Mouse (Mus musculus) embryonic facial prominence, embryonic 13.5 days (tissue): ENCODE data around the gene Rit1. TPM values are rescaled to one million over a fixed set of nuclear protein-coding genes. Genes with fewer than 3 reads are reported as not detected.
A peak's percentile ranks its signal among the peaks of the same experiment; 100 is the strongest.
"Not testable (repeated sequence)": the region's sequence is repeated elsewhere in the genome, so short reads cannot be mapped to it uniquely, and the experiment has no call there.

Experiments
- ATAC-seq: fragments of 200-750 bp; cut with Nextera tagmentation; 2 replicates; pipeline ENCODE4 v1.8.0; 2017; ENCODE audit warnings: low read depth; ENCODE audit not compliant: insufficient number of reproducible peaks, insufficient read depth, low FRiP score, low TSS enrichment
- H3K27ac ChIP-seq: fragments of 300-500 bp; sonication (generic); 2 replicates; pipeline ENCODE4 v1.5.1; 2015; ENCODE audit warnings: moderate library complexity, mild to moderate bottlenecking, inconsistent platforms
- H3K27me3 ChIP-seq: fragments of 300-500 bp; sonication (generic); 2 replicates; pipeline ENCODE4 v1.6.1; 2015; ENCODE audit warnings: mild to moderate bottlenecking, inconsistent platforms
- H3K36me3 ChIP-seq: fragments of 300-500 bp; sonication (generic); 2 replicates; pipeline ENCODE4 v1.6.1; 2015; ENCODE audit warnings: mild to moderate bottlenecking, inconsistent platforms
- H3K4me1 ChIP-seq: fragments of 300-500 bp; sonication (generic); 2 replicates; pipeline ENCODE4 v1.6.1; 2015; ENCODE audit warnings: inconsistent platforms
- H3K4me2 ChIP-seq: fragments of 300-500 bp; sonication (generic); 2 replicates; pipeline ENCODE4 v1.6.1; 2015; ENCODE audit warnings: moderate library complexity, mild to moderate bottlenecking, inconsistent platforms
- H3K4me3 ChIP-seq: fragments of 300-500 bp; sonication (generic); 2 replicates; pipeline ENCODE4 v1.5.1; 2015; ENCODE audit warnings: mild to moderate bottlenecking, inconsistent platforms
- H3K9ac ChIP-seq: fragments of 300-500 bp; sonication (generic); 2 replicates; pipeline ENCODE4 v1.6.1; 2015; ENCODE audit warnings: mild to moderate bottlenecking, inconsistent platforms
- H3K9me3 ChIP-seq: fragments of 300-500 bp; sonication (generic); 2 replicates; pipeline ENCODE4 v1.6.1; 2016; ENCODE audit warnings: inconsistent platforms
- WGBS: fragments of 180-500 bp; shearing (Covaris S2); methylation state at CpG from one replicate; pipeline ENCODE4 v1.1.7; 2015; ENCODE audit warnings: mixed read lengths; 5-methylcytosine and 5-hydroxymethylcytosine counted together
- polyA plus RNA-seq: library from polyadenylated mRNA; unstranded; fragments of >200 nt; fragmentation: Nextera tagmentation; extraction: Ambion mirVana; gene quantifications from 2 replicates; pipeline ENCODE4 v1.2.1, GENCODE M21; 2015

The Rit1 gene
- polyA plus RNA-seq, 1 experiment from 2014 or later, result 54.4 TPM

DNA sequence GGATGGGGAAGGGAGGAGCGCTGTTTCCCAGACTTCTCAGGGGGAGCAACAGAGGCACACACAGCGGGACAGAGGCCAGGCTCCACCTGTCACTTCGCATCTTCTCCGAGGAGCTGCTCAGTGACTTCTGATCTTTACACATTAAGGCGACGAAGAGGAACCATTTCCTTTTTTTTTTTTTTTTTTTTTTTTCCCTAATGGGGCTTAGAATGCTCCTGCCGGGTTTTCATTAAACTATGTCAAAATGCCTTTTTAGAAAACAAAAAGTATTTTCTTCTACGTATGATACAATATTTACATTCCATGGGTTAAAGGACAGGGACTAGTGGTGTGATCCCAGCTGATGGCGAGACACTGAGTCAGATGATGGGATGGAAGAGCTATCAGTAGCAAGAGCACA, 28.9 kb downstream of the Rit1 start:
- H3K36me3 ChIP-seq, result peaks cover 42% of the 10 kb centered on the region
- 92% methylated on average over 9 of the region's 9 CpGs for WGBS
- no peak overlapping the region for H3K27ac ChIP-seq
- H3K4me3 ChIP-seq, result no peak overlapping the region
- no peaks in the 10 kb centered on the region for H3K4me1 ChIP-seq
- no peak overlapping the region for H3K4me2 ChIP-seq
- H3K9me3 ChIP-seq, result peaks cover 21% of the 10 kb centered on the region
- ATAC-seq, result no peak
- H3K9ac ChIP-seq, result no peak overlapping the region
- H3K27me3 ChIP-seq, result no peaks in the 10 kb centered on the region

DNA sequence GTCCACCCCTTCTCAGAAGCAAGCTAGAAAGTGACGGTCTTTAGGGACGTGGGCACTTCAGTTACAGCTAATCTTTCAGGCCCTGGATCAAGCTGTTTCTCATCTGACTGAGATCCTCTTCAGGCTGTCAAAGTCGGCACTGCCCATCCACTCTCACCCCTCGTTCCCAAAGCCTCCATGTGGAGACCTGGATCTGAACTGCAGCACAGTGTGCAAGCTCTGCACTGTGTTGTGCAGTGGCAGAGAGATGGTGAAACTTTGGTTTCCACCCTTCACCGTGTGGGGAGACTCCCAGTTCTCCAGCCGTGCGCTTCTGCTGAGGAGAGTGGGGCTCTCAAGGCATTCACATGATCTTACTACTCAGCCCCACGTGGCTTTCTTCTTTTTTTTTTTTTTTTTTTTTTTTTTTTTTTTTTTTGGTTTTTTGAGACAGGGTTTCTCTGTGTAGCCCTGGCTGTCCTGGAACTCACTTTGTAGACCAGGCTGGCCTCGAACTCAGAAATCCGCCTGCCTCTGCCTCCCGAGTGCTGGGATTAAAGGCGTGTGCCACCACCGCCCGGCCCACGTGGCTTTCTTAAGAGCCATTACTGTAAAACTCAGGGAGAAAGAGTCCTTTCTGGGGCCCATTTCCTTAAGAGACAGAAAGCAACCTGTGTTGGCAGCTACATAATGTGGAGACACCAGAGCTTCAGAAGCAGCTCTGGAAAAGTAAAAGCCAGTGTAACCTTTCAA, 29.7 kb downstream of the Rit1 start:
- Histone ChIP-seq H3K36me3 (peaks cover 47% of the 10 kb centered on the region), H3K9me3 (peaks cover 21% of the 10 kb centered on the region), H3K9ac (no peak overlapping the region), H3K27ac (no peak overlapping the region), H3K4me2 (no peak overlapping the region), H3K27me3 (no peaks in the 10 kb centered on the region), H3K4me1 (no peaks in the 10 kb centered on the region), H3K4me3 (no peak overlapping the region)
- WGBS, result 93% methylated on average over 14 of the region's 15 CpGs
- no peak for ATAC-seq

DNA sequence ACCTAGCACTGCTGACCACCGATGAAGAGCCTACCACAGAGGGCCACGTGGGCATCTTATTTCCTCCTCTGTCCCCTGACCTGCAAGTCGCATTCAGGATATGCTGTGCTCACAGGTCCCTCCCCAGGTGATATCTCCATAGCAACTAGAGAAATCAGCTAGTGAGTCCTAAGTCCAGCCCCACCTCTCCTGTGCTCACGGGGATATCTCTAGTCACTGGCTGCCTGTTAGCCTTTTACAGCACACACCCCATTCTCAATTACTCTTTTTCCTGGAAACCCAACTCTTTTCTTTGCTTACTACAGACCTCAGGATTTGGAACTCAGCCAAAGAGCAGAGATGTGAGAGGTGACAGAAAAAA, 30.2 kb downstream of the Rit1 start:
- WGBS, result 86% methylated on average over 4 of the region's 4 CpGs
- no peak overlapping the region for H3K27ac ChIP-seq
- no peaks in the 10 kb centered on the region for H3K4me1 ChIP-seq
- H3K9me3 ChIP-seq, result peaks cover 21% of the 10 kb centered on the region
- no peaks in the 10 kb centered on the region for H3K27me3 ChIP-seq
- no peak overlapping the region for H3K9ac ChIP-seq
- peaks cover 52% of the 10 kb centered on the region for H3K36me3 ChIP-seq
- H3K4me3 ChIP-seq, result no peak overlapping the region
- H3K4me2 ChIP-seq, result no peak overlapping the region
- ATAC-seq, result no peak

DNA sequence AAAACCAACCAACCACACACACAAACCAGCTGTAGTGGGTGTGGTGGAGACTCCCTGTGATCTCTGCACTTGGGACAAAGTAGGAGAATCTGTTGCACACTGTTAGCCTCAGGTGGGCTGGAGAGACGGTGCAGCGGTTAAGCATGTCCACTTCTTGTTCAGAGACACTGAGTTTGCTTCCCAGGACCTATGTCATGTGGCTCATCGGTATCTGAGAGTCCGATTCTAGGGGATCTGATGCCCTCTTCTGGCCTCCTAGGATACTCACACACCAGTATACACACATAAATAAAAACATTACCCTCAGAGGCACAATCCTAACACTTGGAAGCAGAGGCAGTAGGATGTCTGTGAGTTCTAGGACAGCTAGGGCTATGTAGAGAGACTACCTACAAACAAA, 37.6 kb downstream of the Rit1 start:
- H3K4me2 ChIP-seq, result no peak overlapping the region
- H3K9ac ChIP-seq, result no peak overlapping the region
- peaks cover 6% of the 10 kb centered on the region; the same call in 1 of the 2 replicates for H3K4me1 ChIP-seq
- peaks cover 19% of the 10 kb centered on the region for H3K36me3 ChIP-seq
- no peak for ATAC-seq
- WGBS, result 69% methylated on average over 4 of the region's 4 CpGs
- no peaks in the 10 kb centered on the region for H3K27me3 ChIP-seq
- no peaks in the 10 kb centered on the region for H3K9me3 ChIP-seq
- no peak overlapping the region for H3K27ac ChIP-seq
- H3K4me3 ChIP-seq, result no peak overlapping the region

DNA sequence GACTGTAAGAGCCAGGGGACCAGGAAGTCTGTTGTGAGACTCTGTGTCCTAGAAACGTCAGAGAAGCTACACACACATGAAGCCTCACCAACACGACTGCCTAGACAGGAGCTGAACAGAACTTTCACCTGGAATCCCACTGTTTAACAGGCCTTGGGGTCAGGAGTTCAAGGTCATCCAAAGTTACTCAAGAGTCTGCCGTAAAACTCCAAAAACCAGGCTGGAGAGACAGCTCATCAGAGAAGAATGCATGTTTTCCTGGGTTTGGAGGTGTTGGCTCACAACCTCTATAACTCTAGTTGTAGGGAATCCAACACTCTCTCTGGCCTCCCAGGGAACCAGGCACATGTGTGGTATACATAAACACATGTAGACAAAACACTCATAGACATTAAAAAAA, 38.9 kb downstream of the Rit1 start:
- no peak overlapping the region for H3K4me3 ChIP-seq
- ATAC-seq, result no peak
- H3K9me3 ChIP-seq, result no peaks in the 10 kb centered on the region
- 66% methylated on average over 3 of the region's 3 CpGs for WGBS
- H3K27me3 ChIP-seq, result no peaks in the 10 kb centered on the region
- no peak overlapping the region for H3K9ac ChIP-seq
- peaks cover 17% of the 10 kb centered on the region for H3K36me3 ChIP-seq
- H3K4me2 ChIP-seq, result no peak overlapping the region
- peaks cover 6% of the 10 kb centered on the region; the same call in 1 of the 2 replicates for H3K4me1 ChIP-seq
- H3K27ac ChIP-seq, result no peak overlapping the region

DNA sequence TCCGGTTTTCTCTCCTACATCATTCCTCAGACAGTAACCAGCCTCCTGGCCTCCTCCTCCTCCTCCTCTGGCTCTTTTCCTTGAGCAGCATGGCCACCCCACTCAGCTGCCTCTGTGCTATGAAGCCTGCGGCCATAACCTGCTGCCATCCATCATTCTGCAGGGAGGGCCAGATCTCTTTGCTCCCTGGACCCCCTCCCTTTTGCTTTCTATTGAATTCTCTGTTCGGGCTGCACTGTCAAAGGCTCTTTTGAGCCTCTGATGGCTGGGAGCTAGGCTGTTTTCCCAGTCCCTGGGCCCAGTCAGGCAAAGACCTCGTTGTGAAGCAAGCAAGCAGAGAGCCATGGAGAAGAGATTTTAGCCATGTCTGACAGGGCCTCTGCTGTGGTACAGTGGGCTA, 39.6 kb downstream of the Rit1 start:
- Histone ChIP-seq H3K27ac (no peak overlapping the region), H3K4me2 (no peak overlapping the region), H3K9me3 (no peaks in the 10 kb centered on the region), H3K9ac (no peak overlapping the region), H3K36me3 (peaks cover 16% of the 10 kb centered on the region), H3K27me3 (no peaks in the 10 kb centered on the region), H3K4me1 (peaks cover 6% of the 10 kb centered on the region; the same call in 1 of the 2 replicates), H3K4me3 (no peak overlapping the region)
- ATAC-seq, result no peak
- 55% methylated on average over 4 of the region's 4 CpGs for WGBS

DNA sequence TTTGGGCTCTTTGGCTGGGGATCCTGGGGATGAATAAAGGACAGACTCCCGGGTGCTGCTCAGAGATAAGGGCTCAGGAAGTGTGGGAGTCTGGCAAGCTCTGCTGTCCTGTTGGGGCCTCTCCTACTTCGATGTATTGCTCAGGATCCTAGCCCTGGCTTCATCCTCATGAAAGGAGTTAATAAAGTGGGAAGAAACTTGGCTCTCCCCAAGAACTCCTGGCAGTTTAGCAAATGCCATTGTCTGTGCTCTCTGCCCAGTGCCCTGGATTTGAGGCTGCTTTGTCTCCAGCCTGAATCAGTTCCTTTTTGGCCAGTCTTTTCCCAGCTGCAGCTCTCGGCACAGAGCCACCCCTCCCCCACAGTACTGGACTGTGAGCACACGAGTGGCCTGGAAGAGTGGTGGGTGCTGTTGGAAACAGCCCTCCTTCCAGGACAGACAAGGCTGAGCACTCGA, 41.4 kb downstream of the Rit1 start:
- 24% methylated on average over 5 of the region's 5 CpGs for WGBS
- H3K36me3 ChIP-seq, result peaks cover 19% of the 10 kb centered on the region
- no peak for ATAC-seq

DNA sequence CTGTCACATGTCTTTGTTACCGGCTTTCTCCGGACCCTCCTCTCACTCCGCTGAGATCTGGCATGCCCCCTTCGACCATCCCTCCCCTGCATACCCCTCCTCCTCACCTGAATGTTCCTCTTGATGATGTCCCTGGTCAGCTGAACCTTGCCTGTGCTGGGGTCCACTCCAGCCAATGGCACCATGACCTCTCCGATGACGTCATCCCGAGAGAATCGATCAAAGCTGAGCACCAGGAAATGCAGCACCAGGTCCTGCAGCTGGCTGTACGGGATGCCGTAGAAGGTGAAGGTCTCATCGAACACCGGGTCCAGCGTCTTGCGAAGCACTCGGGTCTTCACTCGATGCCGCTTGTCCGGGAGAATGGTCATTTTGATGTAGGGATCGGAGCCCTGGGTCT, 45.0 kb downstream of the Rit1 start:
- Histone ChIP-seq H3K27me3 (no peaks in the 10 kb centered on the region), H3K4me2 (no peak overlapping the region), H3K9ac (no peak overlapping the region), H3K4me3 (no peak overlapping the region), H3K27ac (no peak overlapping the region), H3K9me3 (no peaks in the 10 kb centered on the region), H3K36me3 (peaks cover 19% of the 10 kb centered on the region), H3K4me1 (peaks cover 6% of the 10 kb centered on the region; the same call in 1 of the 2 replicates)
- 94% methylated on average over 19 of the region's 19 CpGs for WGBS
- ATAC-seq, result no peak

More for the DNA sequence above, 41.4 kb downstream of the Rit1 start:
- Histone ChIP-seq H3K27ac (peak overlapping the region; percentile 48), H3K4me1 (peaks cover 6% of the 10 kb centered on the region; the same call in 1 of the 2 replicates), H3K4me2 (no peak overlapping the region), H3K9ac (peak overlapping the region; percentile 32; the same call in 1 of the 2 replicates), H3K27me3 (no peaks in the 10 kb centered on the region), H3K4me3 (no peak overlapping the region), H3K9me3 (no peaks in the 10 kb centered on the region)

DNA sequence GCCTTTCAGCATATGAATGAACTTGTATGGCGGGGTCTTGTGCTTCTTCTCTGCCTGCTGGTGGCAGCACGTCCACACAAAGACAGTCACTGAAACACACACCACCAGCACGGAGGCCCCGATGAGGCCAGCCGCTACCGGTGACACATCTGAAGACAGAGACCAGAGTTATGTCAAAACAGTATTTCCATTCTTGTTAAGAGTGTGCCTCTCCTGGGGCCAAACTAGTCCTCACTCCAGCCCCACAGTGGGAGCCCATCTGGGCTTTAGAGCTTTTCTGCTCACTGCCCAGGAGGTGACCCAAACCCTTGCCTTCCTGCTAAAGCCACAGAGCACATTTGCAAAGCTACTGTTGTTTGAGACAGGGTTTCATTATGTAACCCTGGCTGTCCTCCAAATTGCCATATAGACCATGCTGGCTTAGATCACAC, 45.8 kb downstream of the Rit1 start:
- WGBS, result 57% methylated on average over 6 of the region's 6 CpGs

DNA sequence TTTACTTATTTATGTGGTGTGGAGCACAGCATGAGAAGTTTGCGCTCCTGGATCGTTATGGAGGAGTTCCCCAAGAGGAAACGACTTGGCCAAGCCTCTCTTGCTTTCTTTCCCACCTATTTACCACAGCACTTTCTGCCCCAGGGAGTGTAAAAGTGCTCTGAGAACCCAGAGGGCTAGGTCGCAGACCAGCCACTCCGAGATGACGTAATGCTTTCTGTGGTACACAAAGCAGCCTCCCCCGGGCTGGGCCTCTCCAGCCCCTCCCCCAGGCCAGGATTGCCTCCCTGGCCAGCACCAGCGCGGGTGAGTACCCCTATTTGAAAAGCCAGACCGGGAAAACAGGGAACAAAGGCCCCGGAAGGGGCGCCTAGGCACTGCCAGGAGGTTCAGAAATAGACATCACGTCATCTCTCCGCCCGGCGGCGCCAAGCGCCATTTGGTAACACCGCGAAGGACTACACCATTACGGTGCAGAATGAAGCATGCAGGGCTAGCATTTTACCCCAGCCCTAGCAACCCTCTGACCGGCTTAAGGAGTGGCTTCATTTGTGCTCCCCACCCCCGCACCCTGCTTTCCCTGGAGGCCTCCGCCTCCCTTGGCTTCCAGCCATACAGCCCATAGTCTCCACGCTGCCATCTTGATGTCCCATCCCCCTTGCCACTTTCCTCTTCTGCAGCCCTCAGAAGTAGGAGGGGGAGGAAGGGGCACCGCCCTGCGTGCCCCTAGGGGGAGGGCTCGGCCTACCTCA, 54.7 kb downstream of the Rit1 start:
- 1% methylated on average over 22 of the region's 28 CpGs for WGBS
- peak overlapping the region; percentile 49; the same call in 1 of the 2 replicates for H3K9ac ChIP-seq
- H3K4me1 ChIP-seq, result not testable (repeated sequence)

More for the DNA sequence above, 45.8 kb downstream of the Rit1 start:
- Histone ChIP-seq H3K27ac (no peak overlapping the region), H3K4me3 (no peak overlapping the region), H3K4me1 (peaks cover 6% of the 10 kb centered on the region; the same call in 1 of the 2 replicates), H3K36me3 (peaks cover 13% of the 10 kb centered on the region), H3K9ac (no peak overlapping the region), H3K4me2 (no peak overlapping the region), H3K9me3 (no peaks in the 10 kb centered on the region), H3K27me3 (no peaks in the 10 kb centered on the region)
- ATAC-seq, result no peak

DNA sequence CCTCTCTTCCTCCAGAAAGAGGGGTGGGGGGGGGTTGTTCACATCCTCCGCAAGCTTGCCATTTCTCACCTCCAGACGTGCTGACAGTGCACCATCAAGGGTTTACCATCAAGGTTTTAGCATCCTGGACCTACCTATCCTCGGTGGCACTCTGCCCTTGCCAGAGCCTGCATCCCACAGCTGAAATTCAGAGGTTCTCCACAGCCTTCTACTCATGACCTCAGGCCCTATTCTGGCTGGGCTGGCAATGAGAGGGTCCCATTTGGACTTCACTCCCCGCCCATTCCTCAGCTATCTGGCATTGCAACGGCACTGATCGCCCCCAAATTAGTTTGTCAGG, 55.3 kb downstream of the Rit1 start:
- not testable (repeated sequence) for H3K27me3 ChIP-seq, H3K4me1 ChIP-seq, H3K9me3 ChIP-seq, H3K36me3 ChIP-seq, ATAC-seq
- H3K9ac ChIP-seq, result peak overlapping the region; percentile 49; the same call in 1 of the 2 replicates
- WGBS, result 10% methylated on average over 3 of the region's 6 CpGs
- peak overlapping the region; percentile 77 for H3K27ac ChIP-seq
- H3K4me2 ChIP-seq, result peak overlapping the region; percentile 60
- peak overlapping the region; percentile 39 for H3K4me3 ChIP-seq

More for the DNA sequence above, 54.7 kb downstream of the Rit1 start:
- ATAC-seq, result peak; percentile 65
- H3K4me3 ChIP-seq, result peak overlapping the region; percentile 39
- not testable (repeated sequence) for H3K9me3 ChIP-seq, H3K36me3 ChIP-seq, H3K27me3 ChIP-seq
- peak overlapping the region; percentile 60 for H3K4me2 ChIP-seq
- H3K27ac ChIP-seq, result peak overlapping the region; percentile 77

DNA sequence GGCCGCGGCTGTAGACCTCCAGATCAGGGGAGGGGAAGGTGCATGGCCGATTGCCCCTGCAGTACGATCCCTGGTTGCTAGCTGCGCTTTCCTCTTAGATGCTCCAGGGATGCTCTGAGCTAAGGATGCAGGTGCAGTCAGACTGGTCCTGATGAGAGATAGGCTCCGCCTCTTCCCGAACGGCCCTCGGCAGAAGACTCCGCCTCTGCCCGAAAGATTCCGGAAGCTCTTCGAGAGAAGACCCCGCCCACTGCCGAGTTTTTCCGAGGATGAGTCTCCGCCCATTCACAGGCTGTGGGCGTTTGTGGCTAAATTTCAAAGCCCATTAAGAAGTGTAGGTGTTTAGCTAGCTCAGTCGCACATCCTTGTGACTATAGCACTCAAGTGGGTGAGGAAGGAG, 55.8 kb downstream of the Rit1 start:
- H3K4me3 ChIP-seq, result 0 out of 2 replicates have a peak overlapping the region, but pooled peaks have one; percentile 11
- peak; percentile 65 for ATAC-seq
- WGBS, result under 1% methylated on average over 19 of the region's 19 CpGs

More for the DNA sequence above, 55.8 kb downstream of the Rit1 start:
- H3K4me2 ChIP-seq, result peak overlapping the region; percentile 47
- H3K27ac ChIP-seq, H3K27me3 ChIP-seq, H3K4me1 ChIP-seq, H3K9me3 ChIP-seq, H3K36me3 ChIP-seq, H3K9ac ChIP-seq: not testable (repeated sequence)
